Mouse (Mus musculus) testis, postnatal 14 days (tissue): Measurements from ENCODE around the gene Gm49721.
"Not testable (repeated sequence)": the region's sequence is repeated elsewhere in the genome, so short reads cannot be mapped to it uniquely, and the experiment has no call there.

ENCODE experiments used
- DNase-seq: peaks from one replicate; pipeline ENCODE4 v3.0.0; 2021; ENCODE audit warnings: low spot score

Gm49721 gene

GRCm38 (mm10) chr17:6978287-6979248 is at the start of gene Gm49721:
Gene Gm49721, plus strand, starts transcription at chr17:6978904.
- DNase-seq: peak; percentile 88

- not testable (repeated sequence) for DNase-seq
These were observed 47.1 kb upstream of the Gm49721 start for GRCm38 (mm10) chr17:6931625-6932024.

GRCm38 (mm10) chr17:6942560-6942959 is 36.1 kb upstream of the Gm49721 start:
- not testable (repeated sequence) for DNase-seq

GRCm38 (mm10) chr17:6947637-6947983 is 31.1 kb upstream of the Gm49721 start:
- not testable (repeated sequence) for DNase-seq

GRCm38 (mm10) chr17:6947984-6948768 is 30.5 kb upstream of the Gm49721 start, which contains the start of gene Rsph3b:
Gene Rsph3b, minus strand, starts transcription at chr17:6948682.
- peak; percentile 92 for DNase-seq

- DNase-seq: not testable (repeated sequence)
These were observed 29.9 kb upstream of the Gm49721 start for GRCm38 (mm10) chr17:6948769-6949228.

- DNase-seq: not testable (repeated sequence)
These were observed 19.8 kb upstream of the Gm49721 start for GRCm38 (mm10) chr17:6958881-6959280.

- DNase-seq: not testable (repeated sequence)
These were observed 19.0 kb upstream of the Gm49721 start for GRCm38 (mm10) chr17:6959543-6960259.

GRCm38 (mm10) chr17:6960349-6960748 is 18.4 kb upstream of the Gm49721 start:
- DNase-seq: not testable (repeated sequence)

GRCm38 (mm10) chr17:6960776-6961175 is 17.9 kb upstream of the Gm49721 start, which contains the start of gene Tagap1:
Gene Tagap1, minus strand, starts transcription at chr17:6961156.
- DNase-seq: peak; percentile 64

- DNase-seq: not testable (repeated sequence)
These were observed 17.3 kb upstream of the Gm49721 start for GRCm38 (mm10) chr17:6961181-6962000.

GRCm38 (mm10) chr17:6962339-6962738 is 16.4 kb upstream of the Gm49721 start:
- DNase-seq: not testable (repeated sequence)

- DNase-seq: not testable (repeated sequence)
These were observed 15.8 kb upstream of the Gm49721 start for GRCm38 (mm10) chr17:6962936-6963335.

GRCm38 (mm10) chr17:6965364-6965763 is 13.3 kb upstream of the Gm49721 start:
- DNase-seq: not testable (repeated sequence)

GRCm38 (mm10) chr17:6967673-6968072 is 11.0 kb upstream of the Gm49721 start:
- DNase-seq: not testable (repeated sequence)

- DNase-seq: not testable (repeated sequence)
These were observed 8.4 kb upstream of the Gm49721 start, which contains the start of gene Rnaset2b for GRCm38 (mm10) chr17:6970334-6970733. Gene Rnaset2b, plus strand, starts transcription at chr17:6970634.

- not testable (repeated sequence) for DNase-seq
These were observed 7.5 kb upstream of the Gm49721 start for GRCm38 (mm10) chr17:6971238-6971637.

- DNase-seq: not testable (repeated sequence)
These were observed 5.8 kb upstream of the Gm49721 start for GRCm38 (mm10) chr17:6972836-6973396.

- not testable (repeated sequence) for DNase-seq
These were observed 3.7 kb upstream of the Gm49721 start for GRCm38 (mm10) chr17:6974985-6975384.

GRCm38 (mm10) chr17:6979380-6979779 is 676 bp downstream of the Gm49721 start:
- not testable (repeated sequence) for DNase-seq
